Mouse (Mus musculus) midbrain, embryonic 11.5 days (tissue): ENCODE measurements around the gene Rbm28. TPM values are rescaled to one million over a fixed set of nuclear protein-coding genes. Genes with fewer than 3 reads are reported as not detected.

Experiments
- ATAC-seq: fragments of 200-750 bp; cut with Nextera tagmentation; 2 replicates; pipeline ENCODE4 v1.8.0; 2017; ENCODE audit warnings: moderate TSS enrichment, moderate library complexity; ENCODE audit not compliant: low FRiP score
- DNase-seq: peaks from one replicate; pipeline ENCODE4 v3.0.0; 2015; ENCODE audit warnings: low spot score; ENCODE audit errors: missing footprints
- H3K27ac ChIP-seq: fragments of 300-500 bp; sonication (generic); 2 replicates; pipeline ENCODE4 v1.5.1; 2014; ENCODE audit warnings: low read depth, low read length
- H3K27me3 ChIP-seq: fragments of 300-500 bp; sonication (generic); 2 replicates; pipeline ENCODE4 v1.6.1; 2014; ENCODE audit warnings: mild to moderate bottlenecking, low read length, moderate library complexity, mixed read lengths; ENCODE audit not compliant: control insufficient read depth, insufficient read depth
- H3K36me3 ChIP-seq: fragments of 300-500 bp; sonication (generic); 2 replicates; pipeline ENCODE4 v1.6.1; 2014; ENCODE audit warnings: mild to moderate bottlenecking, low read length, moderate library complexity, mixed read lengths; ENCODE audit not compliant: control insufficient read depth, insufficient read depth
- H3K4me1 ChIP-seq: fragments of 300-500 bp; sonication (generic); 2 replicates; pipeline ENCODE4 v1.6.1; 2014; ENCODE audit warnings: low read length; ENCODE audit not compliant: control insufficient read depth, insufficient read depth
- H3K4me2 ChIP-seq: fragments of 300-500 bp; sonication (generic); 2 replicates; pipeline ENCODE4 v1.6.1; 2014; ENCODE audit warnings: mild to moderate bottlenecking, moderate library complexity
- H3K4me3 ChIP-seq: fragments of 300-500 bp; sonication (generic); 2 replicates; pipeline ENCODE4 v1.5.1; 2014; ENCODE audit warnings: low read depth, low read length
- H3K9ac ChIP-seq: fragments of 300-500 bp; sonication (generic); 2 replicates; pipeline ENCODE4 v1.6.1; 2014; ENCODE audit warnings: low read length
- H3K9me3 ChIP-seq: fragments of 300-500 bp; sonication (generic); 2 replicates; pipeline ENCODE4 v1.6.1; 2016; ENCODE audit warnings: low read length; ENCODE audit not compliant: control insufficient read depth
- WGBS: fragments of 180-500 bp; shearing (Covaris S2); extraction: QIAGEN DNeasy Blood & Tissue Kit; methylation state at CpG from one replicate; pipeline ENCODE4 v1.1.7; 2014; 5-methylcytosine and 5-hydroxymethylcytosine counted together
- polyA plus RNA-seq: library from polyadenylated mRNA; unstranded; fragments of >200 nt; fragmentation: Nextera tagmentation; extraction: Ambion mirVana; gene quantifications from 2 replicates; pipeline ENCODE4 v1.2.1, GENCODE M21; 2014

Rbm28 gene
- 60.5 and 64.4 TPM in 2 replicates for polyA plus RNA-seq

DNA sequence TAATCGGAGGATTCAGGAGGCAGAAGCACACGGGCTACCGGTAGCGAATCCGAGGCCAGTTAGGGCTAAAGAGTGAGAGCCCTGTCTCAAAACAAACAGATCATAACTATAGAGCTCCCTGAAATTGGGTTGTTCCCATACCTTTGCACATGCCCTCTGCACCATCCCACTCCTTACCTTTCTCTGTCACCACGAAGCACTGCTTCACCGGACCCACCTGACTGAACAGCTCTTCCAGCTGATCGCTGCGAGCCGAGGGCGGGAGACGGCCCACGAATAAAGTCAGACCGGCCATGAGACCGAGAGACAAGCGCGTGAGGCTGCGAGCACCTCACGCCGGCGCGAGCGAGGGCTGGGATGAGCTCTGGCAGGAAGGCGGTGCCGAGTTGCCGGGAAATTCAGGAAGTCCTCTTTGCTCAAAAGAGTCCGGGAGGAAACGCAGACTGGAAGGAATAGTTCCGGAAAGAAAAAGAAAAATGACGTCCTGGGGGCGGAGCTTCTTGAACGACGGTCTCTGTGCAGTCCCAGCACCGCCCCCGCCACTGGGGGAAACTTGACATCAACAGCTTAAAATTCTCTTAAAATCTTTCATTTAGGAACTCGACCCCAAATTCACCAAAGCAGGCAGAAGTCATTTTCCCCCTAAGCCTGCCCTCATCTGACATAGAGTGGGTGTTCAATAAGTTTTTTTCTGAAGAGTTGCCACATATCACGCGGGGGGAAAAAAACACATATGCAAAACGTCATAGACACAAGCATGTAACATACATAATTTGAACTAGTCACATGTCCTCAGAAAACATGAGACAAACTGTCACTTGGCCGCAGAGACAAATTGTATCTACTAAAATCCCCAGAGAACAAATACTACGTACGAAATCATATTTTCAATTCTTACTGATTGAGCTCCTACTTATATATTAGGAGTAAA lies at the start of gene Rbm28:
Rbm28 (minus strand) TSS at position 693 of the 931 bp plus-strand sequence.
- no peak within 1 kb of the TSS for H3K27ac ChIP-seq
- H3K4me2 ChIP-seq = peak within 1 kb of the TSS; percentile 69
- no peaks in the 10 kb centered on the region for H3K36me3 ChIP-seq
- peak; percentile 99 for DNase-seq
- peak within 1 kb of the TSS; percentile 72 for H3K4me3 ChIP-seq
- peaks cover 6% of the 10 kb centered on the region for H3K4me1 ChIP-seq
- peak; percentile 86 for ATAC-seq
- H3K9ac ChIP-seq = peak within 1 kb of the TSS; percentile 66
- no peaks in the 10 kb centered on the region for H3K9me3 ChIP-seq
- 8% methylated on average over 42 of the region's 42 CpGs for WGBS
- peaks cover 21% of the 10 kb centered on the region for H3K27me3 ChIP-seq

DNA sequence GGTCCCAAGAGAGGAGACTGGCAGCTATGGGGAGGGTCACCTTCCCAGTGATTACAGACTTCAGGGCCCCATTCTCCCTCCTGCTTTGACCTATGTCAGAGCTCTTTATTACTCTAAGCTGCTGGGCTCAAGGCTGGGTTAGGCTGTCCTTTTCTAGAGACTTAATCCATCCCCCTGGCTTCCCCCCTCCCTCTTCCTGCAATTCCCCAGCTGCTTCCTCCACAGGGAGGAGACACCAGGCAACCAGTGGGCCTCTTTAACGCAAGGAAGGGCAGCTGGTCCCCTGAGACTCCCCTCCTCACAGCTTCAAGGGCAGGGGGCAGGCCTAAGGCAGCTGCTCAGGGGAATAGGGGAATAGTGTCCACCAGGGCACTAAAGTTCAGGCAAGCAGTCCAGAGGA lies 49.4 kb upstream of the Rbm28 start:
- Histone ChIP-seq H3K36me3 (no peaks in the 10 kb centered on the region), H3K4me1 (peaks cover 31% of the 10 kb centered on the region), H3K4me3 (no peak overlapping the region), H3K27ac (no peak overlapping the region; the same call in 1 of the 2 replicates), H3K4me2 (0 out of 2 replicates have a peak overlapping the region, but pooled peaks have one; percentile 9), H3K9me3 (no peaks in the 10 kb centered on the region), H3K27me3 (peaks cover 10% of the 10 kb centered on the region), H3K9ac (no peak overlapping the region)
- DNase-seq (peak; percentile 92), ATAC-seq (peak; percentile 35)
- WGBS = 0% methylated on average over 1 of the region's 1 CpGs

DNA sequence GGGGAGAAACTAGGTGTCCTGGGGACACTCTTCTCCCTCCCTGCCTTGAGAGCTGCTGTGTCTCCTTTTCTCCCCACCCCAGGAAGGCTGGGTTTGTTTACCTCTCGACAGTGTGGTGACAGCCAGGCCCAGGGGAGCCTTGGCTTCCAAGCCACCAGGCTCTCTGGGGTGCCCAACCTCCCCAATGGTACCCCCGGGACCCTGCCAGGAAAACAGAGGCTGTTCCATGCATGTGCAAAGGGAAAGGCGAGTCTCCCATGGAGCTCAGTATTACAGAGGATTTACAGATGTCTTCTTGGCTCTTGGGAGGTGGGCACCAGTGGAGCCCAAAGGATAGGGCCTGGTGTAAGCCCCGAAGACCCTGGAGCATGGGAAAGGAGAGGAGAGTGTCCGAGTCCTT lies 48.6 kb upstream of the Rbm28 start:
- Histone ChIP-seq H3K4me3 (no peak overlapping the region), H3K27me3 (peaks cover 10% of the 10 kb centered on the region), H3K4me1 (peaks cover 31% of the 10 kb centered on the region), H3K4me2 (no peak overlapping the region; the same call in 1 of the 2 replicates), H3K9ac (no peak overlapping the region), H3K36me3 (no peaks in the 10 kb centered on the region), H3K27ac (no peak overlapping the region; the same call in 1 of the 2 replicates), H3K9me3 (no peaks in the 10 kb centered on the region)
- 48% methylated on average over 5 of the region's 5 CpGs for WGBS
- peak; percentile 84 for DNase-seq
- ATAC-seq = no peak

DNA sequence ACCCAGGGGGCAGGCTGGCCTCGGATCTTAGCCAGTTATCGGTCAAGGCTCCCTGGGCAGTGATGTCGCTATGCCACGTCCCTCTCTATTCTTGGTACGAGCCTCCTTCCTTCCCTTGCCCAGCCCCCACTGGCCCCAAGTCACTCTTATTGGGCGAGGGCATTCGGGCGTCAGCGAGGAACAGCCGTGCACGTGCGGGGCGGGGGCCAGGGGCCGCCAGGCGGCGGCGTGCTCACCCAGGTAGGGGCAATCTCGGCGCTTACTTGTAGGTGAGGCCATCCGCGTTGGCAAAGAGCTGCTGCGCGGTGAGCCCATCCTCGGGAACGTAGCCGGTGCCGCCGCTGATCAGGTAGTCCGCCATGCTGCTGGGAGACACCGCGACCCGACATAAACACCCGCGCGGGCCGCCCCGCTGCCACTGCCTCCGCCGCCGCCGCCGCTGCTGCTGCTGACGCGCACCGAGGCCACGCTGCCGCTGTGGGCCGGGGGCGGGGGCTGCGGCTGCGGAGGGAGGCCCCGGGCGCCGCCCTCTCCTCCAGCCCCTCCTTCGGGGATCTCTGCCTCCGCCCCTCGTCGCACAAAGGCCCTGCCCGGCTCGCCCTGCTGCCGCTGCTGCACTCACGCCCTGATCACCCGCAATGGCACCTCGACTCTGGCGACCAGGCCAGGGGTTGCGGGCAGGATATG lies 47.1 kb upstream of the Rbm28 start:
- Histone ChIP-seq H3K9me3 (no peaks in the 10 kb centered on the region), H3K4me3 (peak overlapping the region; percentile 62), H3K4me1 (peaks cover 31% of the 10 kb centered on the region), H3K4me2 (peak overlapping the region; percentile 90), H3K36me3 (no peaks in the 10 kb centered on the region), H3K27me3 (peaks cover 10% of the 10 kb centered on the region; the same call in 1 of the 2 replicates), H3K27ac (peak overlapping the region; percentile 61), H3K9ac (peak overlapping the region; percentile 75)
- DNase-seq (peak; percentile 97), ATAC-seq (peak; percentile 78)
- WGBS = 0% methylated on average over 56 of the region's 66 CpGs

DNA sequence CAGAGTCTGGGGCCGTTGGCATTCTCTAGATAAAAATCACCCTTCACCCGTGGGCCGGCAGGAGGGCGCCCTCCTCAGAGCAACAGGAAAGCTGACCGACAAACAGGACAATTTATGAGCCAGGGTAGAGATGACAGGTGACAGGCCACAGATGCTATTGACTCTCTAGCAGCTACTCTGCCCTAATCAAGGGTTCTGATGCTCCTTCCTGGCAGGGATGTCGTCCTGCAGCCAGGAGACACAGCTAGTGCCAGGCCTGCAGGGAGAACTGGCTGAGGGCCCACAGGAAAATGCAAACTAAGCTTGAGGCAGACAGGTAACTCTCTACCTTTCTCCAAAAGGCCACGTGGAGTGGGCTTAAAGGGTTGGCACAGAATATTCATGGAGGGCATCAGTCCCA lies 46.3 kb upstream of the Rbm28 start:
- Histone ChIP-seq H3K27ac (no peak overlapping the region), H3K36me3 (no peaks in the 10 kb centered on the region), H3K27me3 (peaks cover 10% of the 10 kb centered on the region; the same call in 1 of the 2 replicates), H3K9me3 (no peaks in the 10 kb centered on the region), H3K9ac (peak overlapping the region; percentile 75), H3K4me2 (peak overlapping the region; percentile 90), H3K4me3 (peak overlapping the region; percentile 62), H3K4me1 (peaks cover 31% of the 10 kb centered on the region)
- DNase-seq = no peak
- ATAC-seq = no peak
- 38% methylated on average over 7 of the region's 7 CpGs for WGBS

DNA sequence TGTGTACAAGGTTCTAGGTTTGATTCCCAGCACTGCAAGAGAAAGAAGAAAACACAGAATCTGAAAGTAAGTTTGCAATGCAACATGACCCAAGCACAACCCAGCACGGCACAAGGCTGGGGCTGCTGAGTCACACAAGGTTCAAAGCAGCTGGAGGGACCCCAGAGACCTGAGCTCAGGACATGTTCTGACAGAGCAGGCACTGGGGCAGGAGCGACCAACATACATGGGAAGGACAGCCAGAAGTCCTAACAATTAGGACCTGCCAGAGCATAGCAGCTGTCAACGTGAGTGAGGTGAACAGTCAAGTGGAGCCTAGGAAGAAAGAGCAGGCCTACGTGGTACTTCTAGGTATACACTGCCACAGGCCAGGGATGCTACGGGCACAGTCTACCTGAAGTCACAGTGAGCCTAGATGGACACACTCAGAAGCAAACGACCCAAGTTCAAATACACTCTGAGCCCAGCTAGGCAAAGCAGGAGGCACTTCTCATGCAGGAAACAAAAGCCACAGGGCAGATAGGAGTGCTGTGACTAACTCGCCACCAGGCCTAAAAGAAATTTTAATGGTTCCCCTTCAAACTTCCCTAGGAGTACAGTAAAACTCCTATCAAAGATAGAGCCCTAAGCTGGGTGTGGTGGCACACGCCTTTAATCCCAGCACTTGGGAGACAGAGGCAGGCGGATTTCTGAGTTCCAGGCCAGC lies 45.6 kb upstream of the Rbm28 start:
- Histone ChIP-seq H3K27ac (no peak overlapping the region), H3K4me3 (no peak overlapping the region), H3K4me1 (peaks cover 28% of the 10 kb centered on the region), H3K9me3 (no peaks in the 10 kb centered on the region), H3K36me3 (no peaks in the 10 kb centered on the region), H3K4me2 (no peak overlapping the region), H3K27me3 (peaks cover 9% of the 10 kb centered on the region; the same call in 1 of the 2 replicates), H3K9ac (no peak overlapping the region)
- ATAC-seq = no peak
- DNase-seq = no peak
- WGBS = 84% methylated on average over 9 of the region's 9 CpGs

DNA sequence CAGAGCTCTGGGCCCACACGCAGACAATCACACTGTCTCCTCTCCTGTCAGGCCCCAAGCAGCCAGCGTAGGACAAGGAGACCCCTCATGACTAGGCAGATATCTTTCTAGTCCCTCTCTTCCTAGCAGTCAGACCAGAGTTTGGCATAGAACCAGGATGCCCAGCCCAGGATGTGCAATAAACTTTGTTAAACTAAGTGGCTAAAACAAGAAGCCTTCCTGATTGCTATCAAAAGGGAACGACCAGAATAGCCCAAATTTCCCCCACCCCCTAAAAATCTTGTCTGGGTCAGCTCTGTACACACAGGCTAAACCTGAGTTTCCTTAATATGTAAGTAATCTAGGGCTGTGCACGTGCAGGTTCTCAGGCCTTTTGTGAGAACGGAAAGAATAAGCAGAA lies 43.4 kb upstream of the Rbm28 start:
- no peak for ATAC-seq

DNA sequence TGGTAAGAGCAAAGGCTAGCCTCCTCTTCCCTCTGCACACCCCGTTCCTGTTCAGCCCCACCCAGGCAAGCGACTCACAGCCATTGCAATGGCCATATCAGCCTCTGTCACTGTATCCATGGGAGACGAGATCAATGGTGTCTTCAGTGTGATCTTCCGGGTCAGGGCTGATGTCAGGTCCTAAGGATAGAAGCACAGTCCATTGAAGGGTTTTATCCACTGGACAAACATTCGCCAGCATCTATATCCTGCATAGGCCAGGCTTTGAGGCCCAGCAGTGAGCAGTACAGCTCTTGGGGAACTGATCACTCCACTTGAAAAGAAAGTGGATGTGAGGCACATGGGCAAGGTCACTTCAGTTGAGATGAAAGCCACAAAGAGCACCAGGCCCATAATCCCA lies 42.2 kb upstream of the Rbm28 start:
- DNase-seq = peak; percentile 64
- Histone ChIP-seq H3K9ac (no peak overlapping the region), H3K4me3 (no peak overlapping the region), H3K4me1 (peaks cover 5% of the 10 kb centered on the region), H3K36me3 (peaks cover 3% of the 10 kb centered on the region; the same call in 1 of the 2 replicates), H3K9me3 (no peaks in the 10 kb centered on the region), H3K4me2 (no peak overlapping the region), H3K27ac (no peak overlapping the region), H3K27me3 (no peaks in the 10 kb centered on the region)
- WGBS = 86% methylated on average over 5 of the region's 5 CpGs
- ATAC-seq = no peak

More for the DNA sequence above, 43.4 kb upstream of the Rbm28 start:
- H3K4me1 ChIP-seq = peaks cover 6% of the 10 kb centered on the region
- WGBS = 88% methylated on average over 5 of the region's 5 CpGs
- no peak overlapping the region for H3K27ac ChIP-seq
- no peak overlapping the region for H3K4me3 ChIP-seq
- no peaks in the 10 kb centered on the region for H3K9me3 ChIP-seq
- H3K27me3 ChIP-seq = no peaks in the 10 kb centered on the region
- no peak overlapping the region for H3K9ac ChIP-seq
- DNase-seq = peak; percentile 68
- H3K36me3 ChIP-seq = peaks cover 3% of the 10 kb centered on the region; the same call in 1 of the 2 replicates
- no peak overlapping the region for H3K4me2 ChIP-seq
